Mouse (Mus musculus): ENCODE data around the gene Fbxl7.

Fbxl7 gene

DNA sequence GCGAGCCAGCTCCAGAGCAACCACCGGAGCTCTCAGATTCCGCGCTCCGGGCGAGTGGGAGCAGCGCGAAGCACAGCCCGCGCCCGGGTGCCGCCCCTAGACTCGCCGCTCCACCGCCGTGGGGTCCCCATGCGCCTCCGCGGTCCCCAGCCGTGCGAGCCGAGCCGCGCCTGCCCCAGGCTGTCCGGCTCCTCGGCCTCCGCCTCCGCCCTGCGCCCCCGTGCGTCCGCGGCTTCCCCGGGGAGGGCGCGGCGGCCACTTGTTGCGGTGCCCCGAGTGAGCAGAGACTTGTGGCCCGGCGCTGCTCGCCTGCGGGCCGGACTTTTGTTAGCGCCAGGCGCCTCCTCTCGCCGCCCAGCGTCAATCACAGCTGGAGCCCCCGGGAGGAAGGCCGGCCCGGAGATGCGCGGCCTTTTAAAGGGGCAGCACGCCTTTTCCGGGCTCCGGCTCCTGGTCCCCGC is at the start of gene Fbxl7:
Gene Fbxl7 (minus strand): TSS at position 330 of the 461 bp plus-strand sequence.
- DNase-seq (ENCODE audit: extremely low spot score, low spot score), result peak; percentile 88

DNA sequence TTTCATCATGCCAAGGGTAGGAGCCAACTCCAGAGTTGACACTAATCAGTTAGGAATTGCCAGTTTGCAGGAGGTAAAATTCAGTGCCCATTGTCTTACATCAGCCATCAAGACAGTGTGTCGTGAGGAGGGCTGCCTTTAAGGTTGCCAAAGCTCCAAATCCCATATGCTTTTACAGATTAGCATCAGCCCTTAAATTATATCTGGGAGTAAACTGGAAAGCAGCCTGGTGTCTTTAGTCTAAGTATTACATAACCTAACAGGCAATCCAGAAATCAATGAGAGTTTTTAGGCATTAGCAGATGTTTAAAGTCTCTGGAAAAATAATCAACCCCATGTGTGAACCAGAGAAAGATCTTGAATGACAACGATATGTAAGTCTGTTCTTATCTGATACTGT is 26.6 kb upstream of the Fbxl7 start:
- DNase-seq (ENCODE audit: extremely low spot score, low spot score), result no peak

DNA sequence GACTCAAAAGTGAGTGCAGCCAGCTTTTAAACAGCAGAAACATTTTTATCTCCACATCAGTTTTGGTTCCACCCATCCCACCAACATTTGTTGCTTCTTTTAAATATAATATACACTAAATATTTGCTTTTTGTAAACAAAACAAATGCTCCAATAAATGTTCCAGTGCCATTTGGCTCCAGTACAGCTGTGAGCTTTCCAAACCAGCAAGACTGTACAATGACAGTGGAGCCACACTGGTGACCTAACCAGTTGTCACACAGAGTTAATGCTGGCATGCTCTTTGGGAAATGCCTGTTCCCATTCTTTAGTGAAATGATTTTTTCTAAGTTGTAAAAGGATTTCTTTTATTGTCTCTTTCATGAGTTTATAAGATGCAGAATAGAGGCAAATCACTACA is 18.0 kb upstream of the Fbxl7 start:
- no peak for DNase-seq (ENCODE audit: extremely low spot score, low spot score)

DNA sequence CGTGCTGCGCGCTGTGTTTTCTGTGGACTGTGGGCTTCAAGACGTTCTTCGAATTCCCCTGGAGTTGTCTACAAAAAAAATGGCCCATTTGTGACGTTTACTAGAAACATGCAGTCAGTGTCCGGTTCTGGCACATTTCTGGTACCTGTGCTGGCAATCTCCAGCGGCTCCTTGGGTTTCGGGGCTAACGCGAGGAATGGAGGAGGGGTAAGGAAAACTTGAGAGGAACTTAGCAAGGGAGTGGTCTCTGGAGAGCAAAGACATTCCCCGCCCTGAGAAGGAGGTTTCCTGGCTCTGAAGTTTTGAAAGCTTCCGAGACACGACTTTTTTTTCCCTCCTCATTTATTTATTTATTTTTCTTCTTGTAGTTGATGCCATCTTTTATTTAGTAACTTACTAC is 381 bp upstream of the Fbxl7 start:
- no peak for DNase-seq (ENCODE audit: extremely low spot score, low spot score)

DNA sequence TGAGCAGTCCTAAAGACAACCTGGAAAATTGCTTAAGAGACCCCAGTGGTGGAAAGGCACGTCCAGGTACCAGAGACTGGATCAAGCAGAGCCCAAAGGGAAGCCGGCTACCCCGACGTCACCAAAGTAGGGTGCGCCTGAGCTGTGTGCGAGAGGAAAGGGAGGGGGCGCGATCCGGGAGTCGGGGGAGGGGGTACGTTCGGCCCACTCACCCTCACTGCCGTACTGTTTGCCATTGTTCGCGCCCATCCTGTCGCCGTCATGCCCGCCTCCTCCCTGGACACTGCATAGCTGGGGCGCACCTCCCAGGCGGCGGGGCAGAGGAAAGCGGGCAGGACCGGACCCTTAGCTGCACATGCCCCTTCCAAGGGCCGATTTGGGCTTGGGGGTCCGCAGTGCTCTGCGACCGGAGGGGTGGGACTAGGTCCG is 565 bp downstream of the Fbxl7 start:
- DNase-seq (ENCODE audit: extremely low spot score, low spot score), result no peak

DNA sequence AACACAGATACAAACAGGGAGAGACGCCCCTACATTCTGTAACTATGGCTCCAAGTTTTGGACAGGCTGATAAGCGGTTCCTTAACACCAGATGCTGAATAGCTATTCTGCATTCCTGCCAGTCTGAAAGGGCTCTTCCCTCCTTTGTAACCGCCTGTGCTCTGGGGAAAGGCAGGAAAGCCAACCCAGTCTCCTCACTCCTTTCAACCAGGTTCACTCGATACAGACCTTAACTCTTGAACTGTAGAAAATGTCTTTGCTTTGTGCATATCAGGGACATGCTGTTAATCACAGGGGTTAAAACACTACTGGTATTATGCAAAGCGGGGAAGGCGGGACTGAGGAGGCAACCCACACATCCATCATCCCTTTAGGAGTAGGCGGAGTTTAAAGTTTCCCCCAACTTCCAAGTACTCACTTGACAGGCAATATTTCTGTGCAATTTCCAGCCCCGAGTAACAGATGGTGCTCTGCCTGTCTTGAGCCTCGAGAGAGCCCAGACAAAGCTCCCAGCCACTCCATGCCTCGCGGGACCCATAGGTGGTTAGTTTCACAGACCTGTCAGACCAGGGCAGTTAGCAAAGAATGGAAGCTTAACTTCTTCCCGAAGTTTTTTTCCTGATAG is 1.2 kb downstream of the Fbxl7 start:
- peak; percentile 69 for DNase-seq (ENCODE audit: extremely low spot score, low spot score)

DNA sequence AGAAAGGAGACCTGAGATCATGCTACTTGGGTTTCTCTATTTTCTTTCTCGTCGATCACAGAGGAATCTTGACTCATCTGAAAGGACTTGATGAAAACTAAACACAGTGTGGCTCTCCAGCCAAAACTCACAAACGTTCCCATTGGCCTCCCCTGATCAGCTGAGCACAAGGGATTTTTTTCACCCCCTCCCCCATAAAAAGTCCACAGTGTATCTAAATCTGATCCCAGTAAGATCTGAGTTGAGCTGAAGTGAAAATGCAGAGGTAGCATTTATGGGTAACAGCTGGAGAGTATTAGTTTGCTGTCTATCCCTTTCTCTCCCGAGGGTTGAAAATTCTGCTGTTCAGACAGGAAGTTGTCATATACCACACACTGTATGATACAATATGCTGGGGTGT is 2.2 kb downstream of the Fbxl7 start:
- no peak for DNase-seq (ENCODE audit: extremely low spot score, low spot score)

DNA sequence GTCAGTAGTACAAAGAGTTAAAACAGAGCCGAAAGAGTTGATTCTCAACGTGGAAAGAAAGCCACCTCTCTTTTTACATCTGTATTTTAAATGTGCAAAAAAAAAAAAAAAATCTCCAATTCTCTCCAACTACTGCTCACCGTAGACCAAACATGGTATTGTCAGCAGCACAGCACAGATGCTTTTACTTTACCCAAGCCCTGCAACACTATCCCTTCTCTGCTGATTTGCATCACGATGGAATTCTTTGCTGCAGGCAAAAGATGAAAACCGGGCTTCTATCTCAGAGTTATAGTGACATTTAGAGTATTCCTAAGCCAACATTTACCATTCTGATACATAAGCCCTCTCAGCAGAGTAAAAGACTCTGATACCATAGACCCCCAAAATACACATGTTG is 5.4 kb downstream of the Fbxl7 start:
- DNase-seq (ENCODE audit: extremely low spot score, low spot score), result no peak

DNA sequence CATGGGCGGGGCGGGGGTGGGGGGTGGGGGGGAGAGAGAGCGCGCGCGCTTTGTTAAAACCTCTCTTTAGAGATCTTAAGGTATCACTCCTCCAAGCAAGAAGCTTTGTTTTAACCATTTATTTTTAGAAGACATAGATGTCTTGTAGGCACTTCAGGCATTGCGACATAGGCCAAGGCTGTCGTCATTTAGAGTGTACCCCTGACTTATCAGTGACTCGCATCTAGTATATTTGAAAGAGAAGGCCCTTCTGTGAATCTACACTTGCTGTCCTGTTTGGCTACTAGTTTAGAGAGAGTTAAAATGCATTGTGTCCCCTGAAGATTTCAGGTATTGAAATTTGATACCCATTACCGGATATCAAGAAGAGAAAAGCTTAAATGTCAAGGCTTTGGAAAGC is 7.2 kb downstream of the Fbxl7 start:
- DNase-seq (ENCODE audit: extremely low spot score, low spot score), result no peak

DNA sequence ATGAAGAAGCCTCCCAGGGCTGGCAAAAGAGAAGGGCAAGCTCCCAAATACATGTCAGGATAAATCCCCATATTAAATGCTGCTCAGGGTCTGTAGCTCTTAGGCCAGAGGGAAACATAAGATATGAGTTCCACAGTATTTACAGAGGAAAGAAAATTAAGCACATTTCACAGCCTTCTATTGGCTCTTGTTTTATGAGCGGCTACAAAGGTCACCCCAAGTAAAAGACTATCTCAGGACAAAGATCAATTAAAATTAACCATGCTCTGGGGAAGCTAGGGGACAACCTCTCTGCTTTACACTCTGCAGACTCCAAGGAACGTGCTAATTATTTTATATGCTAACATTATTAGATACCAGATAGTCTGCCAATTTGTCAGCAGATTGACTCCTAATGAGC is 9.4 kb downstream of the Fbxl7 start:
- no peak for DNase-seq (ENCODE audit: extremely low spot score, low spot score)

DNA sequence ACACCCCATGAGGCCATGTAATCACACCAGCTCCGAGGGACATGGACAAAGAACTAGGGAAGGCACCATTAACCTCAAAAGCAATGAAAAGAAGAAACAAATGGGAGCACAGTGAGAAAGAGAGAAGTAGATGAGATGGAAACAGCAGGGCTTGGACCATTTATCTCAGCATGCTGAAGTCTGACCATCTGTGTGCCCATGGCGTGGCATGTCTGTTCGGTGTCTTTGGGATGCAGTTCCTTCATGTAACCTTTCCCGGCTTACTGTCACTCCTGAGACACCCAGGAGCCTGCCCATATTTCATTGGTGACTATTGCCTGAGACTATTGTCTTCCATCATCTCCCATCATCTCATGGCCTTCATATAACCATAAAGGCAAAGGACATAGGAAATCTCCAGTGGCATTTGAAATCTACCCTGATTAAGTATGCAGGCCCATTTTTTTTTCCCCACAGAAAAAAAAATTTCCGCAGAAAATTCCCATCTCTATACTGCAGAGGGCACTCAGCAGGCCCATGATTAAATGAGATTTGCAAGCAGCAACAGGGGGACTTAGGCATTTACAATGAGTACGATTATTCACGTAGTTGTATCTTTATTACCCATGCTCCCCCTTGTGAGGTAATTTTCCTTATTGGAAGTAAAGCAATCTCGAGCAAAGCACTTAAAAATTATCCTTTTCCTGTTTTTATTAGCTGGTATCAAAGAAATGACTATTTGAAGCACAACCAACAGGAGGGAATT is 15.0 kb downstream of the Fbxl7 start:
- no peak for DNase-seq (ENCODE audit: extremely low spot score, low spot score)

DNA sequence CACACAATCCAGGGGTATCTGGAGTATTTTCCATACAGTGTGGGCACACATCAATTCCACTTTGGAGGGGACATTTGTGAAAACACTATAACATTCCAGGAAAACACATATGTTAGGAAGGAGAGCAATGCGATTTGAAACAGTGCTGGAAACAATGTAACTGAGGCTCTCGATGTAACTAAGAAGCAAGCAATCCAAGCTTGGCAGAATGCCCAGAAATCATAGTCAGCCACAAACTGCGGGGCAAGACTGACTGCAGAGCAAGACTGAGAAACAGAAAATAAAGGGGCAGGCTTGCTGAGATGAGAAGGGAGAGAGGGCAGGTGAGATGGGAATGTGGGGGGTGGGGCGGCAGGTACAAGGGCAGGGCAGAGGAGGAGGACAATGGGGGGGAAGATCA is 19.7 kb downstream of the Fbxl7 start:
- no peak for DNase-seq (ENCODE audit: extremely low spot score, low spot score)

DNA sequence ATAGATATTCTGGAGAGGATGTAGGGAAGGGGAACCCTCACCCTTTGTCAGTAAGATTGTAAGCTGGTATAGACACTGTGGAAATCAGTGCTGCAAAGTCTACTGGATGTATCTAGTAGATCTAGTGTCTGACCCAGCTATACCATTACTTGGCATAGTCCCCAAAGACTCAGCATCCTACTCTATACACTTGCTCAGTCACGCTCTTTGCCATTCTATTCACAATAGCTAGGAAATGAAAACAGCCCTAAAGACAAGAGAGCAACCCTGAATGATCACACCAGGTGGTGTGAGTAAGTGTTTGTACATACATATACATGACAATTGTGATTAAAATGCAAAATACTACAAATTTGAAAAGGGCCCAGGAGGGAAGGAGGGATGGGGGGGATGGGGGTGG is 23.1 kb downstream of the Fbxl7 start:
- DNase-seq (ENCODE audit: extremely low spot score, low spot score), result no peak

DNA sequence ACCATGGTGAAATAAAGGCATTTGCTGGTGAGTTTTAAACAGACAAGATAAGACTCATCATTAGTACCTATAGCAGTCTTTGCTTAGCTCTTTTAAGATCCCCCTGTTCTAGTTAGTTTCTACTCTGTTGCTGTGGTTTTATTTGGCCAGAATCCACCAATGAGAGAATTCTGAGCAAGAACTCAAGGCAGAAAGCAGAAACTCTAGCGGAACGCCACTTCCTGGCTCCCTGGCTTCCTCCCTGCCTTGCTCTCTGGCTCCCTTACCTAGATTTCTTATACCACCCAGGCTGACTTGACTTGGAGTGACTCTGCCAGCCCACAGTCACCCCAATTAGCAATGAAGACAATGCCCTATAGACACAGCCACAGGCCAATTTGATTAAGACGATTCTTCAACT is 26.2 kb downstream of the Fbxl7 start:
- DNase-seq (ENCODE audit: extremely low spot score, low spot score), result no peak

DNA sequence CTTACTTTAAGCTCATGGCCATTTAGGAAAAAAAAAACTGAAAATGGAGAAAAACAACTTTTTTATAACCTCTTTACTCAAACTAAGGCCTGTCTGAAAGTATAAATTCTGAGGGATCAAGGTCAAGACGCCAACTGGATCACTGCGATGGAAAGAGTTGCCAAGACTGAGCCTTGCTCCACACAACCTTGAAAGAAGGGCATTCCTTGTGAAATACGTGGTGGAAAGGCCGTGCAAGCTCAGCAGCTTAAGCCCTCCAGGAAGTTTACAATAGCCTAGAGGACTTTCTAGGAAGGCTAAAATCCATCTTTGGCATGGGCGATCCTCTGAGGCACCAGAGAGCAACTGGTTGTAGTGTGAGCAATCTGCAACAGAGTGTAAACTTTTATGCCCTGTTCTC is 27.9 kb downstream of the Fbxl7 start:
- DNase-seq (ENCODE audit: extremely low spot score, low spot score), result no peak

DNA sequence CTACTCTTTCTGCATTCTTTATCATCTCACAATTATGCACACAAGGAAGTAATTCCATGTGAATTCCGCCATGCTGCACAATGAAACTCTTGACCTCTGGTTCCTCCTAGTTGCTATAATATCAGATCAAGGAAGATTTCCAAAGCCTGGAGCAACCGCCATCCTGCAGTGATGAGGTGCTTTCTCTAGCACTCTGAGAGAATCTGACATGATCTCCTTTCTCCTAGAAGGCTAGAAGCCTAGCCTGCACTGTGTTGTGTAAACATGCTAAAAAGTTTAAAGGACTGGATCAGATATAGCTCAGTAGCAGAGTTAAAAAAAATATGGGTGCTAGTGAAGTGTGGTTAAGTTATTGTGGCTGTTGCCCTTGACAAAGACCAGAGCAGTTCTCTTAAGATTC is 33.2 kb downstream of the Fbxl7 start:
- no peak for DNase-seq (ENCODE audit: extremely low spot score, low spot score)

DNA sequence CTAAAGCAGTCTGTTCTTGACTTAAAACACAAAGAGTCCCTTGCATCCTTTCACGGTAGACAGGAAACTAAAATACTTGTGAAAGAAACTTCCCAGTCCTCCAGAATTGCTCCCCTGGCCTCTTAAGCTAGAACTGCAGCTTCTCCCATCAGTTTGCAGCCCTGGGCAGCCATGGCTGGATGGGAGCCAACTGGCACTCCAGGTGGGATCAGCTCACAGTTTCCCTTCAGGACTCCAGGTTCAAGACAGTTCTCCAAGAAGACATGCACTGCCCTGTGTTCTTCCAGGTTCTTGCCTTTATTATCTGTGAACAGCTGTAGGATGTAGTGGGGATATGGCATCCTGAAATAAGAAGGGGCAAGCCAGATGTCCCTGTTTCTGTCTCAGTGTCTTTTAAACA is 45.8 kb downstream of the Fbxl7 start:
- DNase-seq (ENCODE audit: extremely low spot score, low spot score), result no peak

DNA sequence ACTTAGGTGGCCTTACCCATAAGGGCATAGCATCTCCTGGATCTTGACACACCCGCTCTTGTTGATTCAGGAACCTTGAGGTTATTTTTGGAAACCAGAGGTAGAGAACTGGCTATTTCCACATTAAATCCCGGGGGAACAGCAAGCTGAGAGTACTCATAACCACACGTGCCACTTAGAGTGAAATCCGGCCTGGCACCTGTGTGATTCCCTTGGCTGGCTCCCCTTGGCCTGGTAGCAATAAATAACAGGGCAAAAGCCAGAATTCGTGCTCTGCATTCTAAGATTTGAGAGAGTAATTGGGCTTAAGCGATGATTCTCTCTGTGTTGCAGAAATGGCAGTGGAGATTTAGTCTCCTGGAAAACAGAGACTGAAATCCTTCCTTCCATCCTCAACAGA is 53.2 kb downstream of the Fbxl7 start:
- no peak for DNase-seq (ENCODE audit: extremely low spot score, low spot score)

DNA sequence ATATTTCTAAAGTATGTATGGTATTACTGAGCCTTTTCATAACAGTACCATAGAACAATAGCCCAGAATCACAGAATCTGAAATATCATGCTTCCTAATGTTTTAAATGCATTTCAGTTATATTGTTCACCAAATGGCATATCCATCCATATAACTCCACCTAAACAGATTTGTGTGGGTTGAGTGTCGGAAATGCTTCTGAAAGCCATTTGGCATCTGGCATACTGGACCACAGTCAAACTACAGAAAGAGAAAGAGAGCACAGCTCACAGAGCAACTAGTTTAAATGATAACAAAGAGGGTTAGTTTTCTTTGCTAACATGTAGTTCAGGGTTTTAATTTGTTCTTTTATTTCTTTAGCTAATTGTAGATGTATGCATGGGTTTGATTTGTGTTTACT is 57.0 kb downstream of the Fbxl7 start:
- DNase-seq (ENCODE audit: extremely low spot score, low spot score), result no peak

DNA sequence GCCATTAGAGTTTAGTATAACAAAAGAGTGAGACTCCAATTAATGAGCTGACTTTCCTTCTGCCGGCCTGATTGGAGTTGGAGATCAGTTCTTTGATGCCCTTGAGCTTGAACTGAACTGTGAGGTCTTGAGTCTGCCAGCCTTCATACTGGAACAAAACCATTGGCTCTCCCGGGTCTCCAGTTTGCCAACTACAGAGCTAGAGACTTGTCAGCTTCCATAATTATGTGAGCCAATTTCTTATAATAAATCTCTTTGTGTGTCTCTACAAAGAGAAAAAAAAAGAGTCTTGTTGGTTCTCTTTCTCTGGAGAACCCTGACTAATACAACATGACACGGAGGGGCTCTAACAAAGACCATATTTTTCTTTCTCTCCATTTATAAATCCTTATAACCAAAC is 58.2 kb downstream of the Fbxl7 start:
- no peak for DNase-seq (ENCODE audit: extremely low spot score, low spot score)

DNA sequence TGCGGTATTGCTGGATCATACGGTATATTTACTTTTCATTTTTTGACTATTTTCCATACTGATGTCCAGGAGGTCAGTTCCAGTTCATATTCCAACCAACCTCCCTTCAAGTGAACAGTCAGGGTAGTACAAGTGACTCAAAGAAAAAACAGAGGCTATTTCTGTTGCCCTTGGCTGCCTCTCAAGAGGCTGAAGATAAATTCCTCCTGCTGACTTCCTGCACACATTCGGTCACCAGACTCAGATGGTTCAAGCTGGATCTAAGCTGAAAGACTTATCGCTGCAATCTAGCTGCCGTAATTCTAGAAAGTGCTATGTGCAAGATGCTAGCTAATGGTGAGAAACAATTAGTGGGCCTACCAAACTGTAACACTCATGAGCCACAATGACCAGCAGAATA is 61.0 kb downstream of the Fbxl7 start:
- DNase-seq (ENCODE audit: extremely low spot score, low spot score), result no peak

DNA sequence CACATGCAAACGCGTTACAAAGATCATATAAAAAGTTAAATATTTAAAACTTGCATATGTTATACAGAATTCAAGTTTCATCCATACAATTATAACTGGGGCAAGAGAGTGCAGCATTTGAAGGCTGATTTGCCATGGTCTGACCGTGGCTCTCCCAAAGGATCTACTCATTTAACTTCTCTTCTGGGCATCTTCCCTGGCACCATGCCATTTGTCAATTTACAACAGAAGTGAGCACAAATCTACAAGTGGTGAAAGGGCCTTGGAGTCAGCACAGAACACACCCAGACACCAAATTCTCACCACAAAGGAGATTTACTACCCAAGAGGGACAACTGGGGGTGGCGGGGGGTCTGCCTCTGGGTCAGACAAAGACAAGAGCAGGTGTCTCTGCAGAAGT is 64.2 kb downstream of the Fbxl7 start:
- no peak for DNase-seq (ENCODE audit: extremely low spot score, low spot score)

DNA sequence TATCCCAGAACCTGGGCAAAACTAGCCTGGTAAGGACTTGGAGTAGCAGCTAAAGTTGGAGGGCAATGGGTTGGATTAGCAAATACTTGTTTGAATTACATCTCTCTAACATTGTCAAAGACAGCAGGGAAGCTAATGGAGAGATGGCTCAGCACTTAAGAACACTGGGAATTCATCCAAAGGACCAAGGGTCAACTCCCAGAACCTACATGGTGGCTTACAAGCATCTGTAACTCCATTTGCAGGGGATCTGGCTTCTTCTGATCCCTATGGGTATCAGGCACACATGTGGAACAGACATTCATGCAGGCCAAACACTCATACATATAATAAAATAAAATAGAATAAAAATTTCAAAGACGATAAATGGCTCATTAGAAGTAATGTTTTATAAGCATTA is 78.4 kb downstream of the Fbxl7 start:
- DNase-seq (ENCODE audit: extremely low spot score, low spot score), result no peak
